Mouse (Mus musculus) induced T-regulatory cell, adult 2 months (primary cell): ENCODE data around the gene Psmd7.
"Not testable (repeated sequence)": the region's sequence is repeated elsewhere in the genome, so short reads cannot be mapped to it uniquely, and the experiment has no call there.

Source experiments
- DNase-seq: peaks from one replicate; pipeline ENCODE4 v3.0.0-alpha.2; 2012; ENCODE audit warnings: low read depth

The Psmd7 gene

GRCm38 (mm10) chr8:107587995-107588780 lies at the start of gene Psmd7:
Gene Psmd7, minus strand, starts transcription at chr8:107588464.
- peak; percentile 95 for DNase-seq

DNA sequence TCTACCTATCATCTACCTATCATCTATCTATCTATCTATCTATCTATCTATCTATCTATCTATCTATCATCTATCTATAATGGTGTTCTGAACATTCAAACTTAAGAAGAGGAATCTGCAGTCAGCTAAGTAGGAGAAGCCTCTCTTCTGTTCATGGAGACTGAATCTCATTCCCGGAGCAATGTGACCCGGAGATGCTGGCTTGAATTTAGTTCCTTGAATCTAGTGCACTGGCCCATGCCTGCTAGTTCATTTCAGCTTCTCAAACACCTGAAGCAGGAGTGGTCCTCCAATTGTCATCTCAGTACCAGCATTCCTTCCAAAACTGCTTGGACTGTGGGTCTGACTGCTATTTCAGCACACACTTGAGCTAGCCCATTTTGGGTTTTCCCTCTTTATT lies 45.5 kb upstream of the Psmd7 start:
- no peak for DNase-seq

- DNase-seq: no peak
Measured at GRCm38 (mm10) chr8:107629701-107630100, 41.4 kb upstream of the Psmd7 start.

GRCm38 (mm10) chr8:107628501-107629149 lies 40.4 kb upstream of the Psmd7 start:
- DNase-seq: no peak

GRCm38 (mm10) chr8:107627881-107628280 lies 39.6 kb upstream of the Psmd7 start:
- DNase-seq: no peak

DNA sequence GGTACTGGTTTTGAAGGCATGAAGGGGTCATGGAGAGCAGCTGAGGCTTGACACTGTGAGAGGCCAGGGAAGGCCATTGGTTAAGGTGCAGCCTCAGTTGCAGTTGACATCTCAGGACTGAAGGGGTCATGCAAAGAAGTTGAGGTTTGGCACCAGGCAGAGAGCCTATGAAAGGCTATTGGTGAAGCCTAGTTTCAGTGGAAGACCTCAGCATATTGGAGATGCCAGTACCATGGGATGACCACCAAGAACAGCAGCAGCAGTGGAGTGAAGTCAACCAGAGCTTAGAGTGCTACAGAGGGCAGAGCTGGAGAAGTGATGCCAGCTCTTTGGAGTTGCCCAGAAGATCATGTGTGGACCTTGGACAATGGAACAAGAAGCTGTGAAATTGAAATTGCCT lies 36.0 kb upstream of the Psmd7 start:
- DNase-seq: not testable (repeated sequence)

DNA sequence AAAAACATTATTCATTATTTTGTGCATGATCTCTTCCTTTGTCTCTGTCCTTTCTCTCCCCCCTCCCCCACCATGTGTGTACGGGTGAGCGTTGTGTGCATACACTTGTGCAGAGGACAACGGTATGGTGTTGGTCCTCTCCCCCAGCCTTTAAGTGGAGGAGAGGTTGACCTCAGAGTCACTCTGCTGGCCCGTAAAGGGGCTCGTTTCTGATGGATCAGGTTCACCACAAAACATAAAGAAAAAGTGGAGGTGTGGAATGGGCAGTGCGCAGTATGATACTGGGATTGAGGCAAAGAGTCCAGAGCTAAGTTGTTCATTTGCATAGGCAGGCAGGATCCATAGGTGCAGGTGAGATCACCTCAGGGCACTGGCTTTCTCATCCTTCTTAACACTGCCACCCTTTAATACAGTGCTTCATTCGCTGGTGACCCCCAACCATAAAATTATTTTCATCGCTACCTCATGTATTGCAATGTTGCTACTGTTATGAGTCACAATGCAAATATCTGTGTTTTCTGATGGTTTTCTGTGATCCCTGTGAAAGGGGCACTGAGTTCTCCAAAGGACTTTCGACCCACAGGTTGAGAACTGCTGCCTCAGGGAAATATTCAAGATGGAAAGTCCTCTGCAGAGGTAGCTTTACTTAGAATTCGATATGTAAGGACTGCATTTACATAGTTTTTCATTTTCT lies 33.8 kb upstream of the Psmd7 start:
- DNase-seq: peak; percentile 24

- DNase-seq: no peak
Measured at GRCm38 (mm10) chr8:107621136-107621535, 32.9 kb upstream of the Psmd7 start.

GRCm38 (mm10) chr8:107618499-107618898 lies 30.2 kb upstream of the Psmd7 start:
- no peak for DNase-seq

- DNase-seq: no peak
Measured at GRCm38 (mm10) chr8:107613411-107613810, 25.1 kb upstream of the Psmd7 start.

GRCm38 (mm10) chr8:107610845-107611244 lies 22.6 kb upstream of the Psmd7 start:
- DNase-seq: no peak

DNA sequence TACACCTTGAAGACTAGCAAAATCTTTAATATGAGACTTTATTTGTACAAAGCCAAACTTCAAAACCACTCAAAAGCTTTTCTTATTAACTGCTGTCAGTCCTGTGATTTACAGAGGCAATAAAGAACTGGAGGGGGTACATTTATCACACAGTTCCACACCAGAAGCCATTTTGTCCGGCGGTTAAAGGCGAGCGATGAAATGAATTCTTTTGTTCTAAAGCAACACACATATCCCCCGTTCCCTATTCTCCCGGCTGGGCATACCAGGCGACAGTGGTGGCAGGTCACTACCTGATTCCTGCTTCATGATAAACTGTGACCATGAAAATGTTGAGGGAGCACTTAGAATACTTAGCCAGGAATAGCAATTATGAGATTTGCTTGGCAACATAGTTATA lies 20.5 kb upstream of the Psmd7 start:
- DNase-seq: no peak

- peak; percentile 81 for DNase-seq
Measured at GRCm38 (mm10) chr8:107603026-107603425, 14.8 kb upstream of the Psmd7 start.

- DNase-seq: no peak
Measured at GRCm38 (mm10) chr8:107599691-107600090, 11.4 kb upstream of the Psmd7 start.

DNA sequence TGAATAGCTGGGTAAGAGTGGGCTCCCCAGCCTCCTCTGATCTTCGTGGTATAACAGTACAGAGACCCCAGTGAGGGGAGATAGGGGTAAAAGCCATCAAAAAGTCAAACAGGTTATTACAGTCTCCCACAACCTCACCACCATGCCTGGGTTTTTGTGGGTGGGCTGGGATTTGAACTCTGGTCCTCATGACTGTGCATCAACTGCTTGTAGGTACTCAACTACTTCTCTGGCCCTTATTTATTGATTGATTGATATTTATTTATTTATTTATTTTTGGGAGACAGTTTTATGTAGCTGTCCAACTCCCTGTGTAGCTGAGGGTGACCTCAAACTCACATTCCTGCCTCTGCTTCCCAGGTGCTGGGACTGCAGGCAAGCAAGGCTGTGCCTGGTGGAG lies 9.5 kb upstream of the Psmd7 start:
- no peak for DNase-seq

GRCm38 (mm10) chr8:107594817-107595216 lies 6.6 kb upstream of the Psmd7 start:
- DNase-seq: no peak

GRCm38 (mm10) chr8:107593967-107594729 lies 5.9 kb upstream of the Psmd7 start:
- no peak for DNase-seq

DNA sequence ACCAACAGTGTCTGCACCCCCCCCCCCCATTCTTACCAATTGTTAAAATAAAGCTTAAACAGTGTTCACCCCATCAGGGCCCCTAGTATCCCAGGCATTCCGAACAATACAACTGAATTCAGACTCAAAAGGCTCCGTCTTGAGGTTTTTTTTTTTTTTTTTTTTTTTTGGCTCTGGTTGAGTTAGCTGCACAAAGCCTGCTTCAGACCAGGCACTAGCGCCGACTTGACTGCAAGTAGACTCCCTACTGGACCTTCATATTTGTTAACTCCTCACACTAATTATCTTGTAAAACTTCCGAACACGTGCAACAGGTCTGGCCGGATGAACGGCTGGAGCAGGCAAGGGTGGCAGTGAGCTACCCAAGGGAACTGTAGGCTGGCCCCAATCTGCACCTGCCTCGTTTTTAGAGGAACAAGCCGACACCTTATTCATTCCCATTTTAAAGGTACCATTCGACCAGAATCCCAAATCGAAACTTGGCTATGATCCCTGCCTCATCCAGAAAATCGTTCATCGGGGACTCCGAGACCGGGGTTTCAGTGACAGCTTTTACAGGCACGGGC lies 752 bp downstream of the Psmd7 start:
- DNase-seq: no peak

GRCm38 (mm10) chr8:107582136-107582535 lies 6.1 kb downstream of the Psmd7 start:
- no peak for DNase-seq

DNA sequence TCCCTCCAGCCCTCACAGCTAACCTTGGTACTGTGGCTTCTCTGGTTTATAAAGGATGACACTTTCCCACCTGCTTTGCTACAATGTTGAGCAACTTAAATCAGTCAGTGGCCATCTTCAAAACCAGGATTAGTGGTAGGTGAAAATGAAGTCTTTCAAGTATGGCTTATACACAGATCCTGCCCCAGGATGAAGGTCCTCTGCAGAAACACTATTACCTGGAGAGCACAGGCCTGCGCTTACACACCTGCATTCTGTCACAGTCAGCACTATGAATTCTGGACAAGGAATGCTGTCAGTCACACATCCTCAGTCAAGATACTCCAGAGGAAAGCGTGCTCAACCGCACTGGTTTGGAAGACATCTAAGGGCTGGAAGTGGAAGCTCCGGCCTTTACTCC lies 6.7 kb downstream of the Psmd7 start:
- no peak for DNase-seq

DNA sequence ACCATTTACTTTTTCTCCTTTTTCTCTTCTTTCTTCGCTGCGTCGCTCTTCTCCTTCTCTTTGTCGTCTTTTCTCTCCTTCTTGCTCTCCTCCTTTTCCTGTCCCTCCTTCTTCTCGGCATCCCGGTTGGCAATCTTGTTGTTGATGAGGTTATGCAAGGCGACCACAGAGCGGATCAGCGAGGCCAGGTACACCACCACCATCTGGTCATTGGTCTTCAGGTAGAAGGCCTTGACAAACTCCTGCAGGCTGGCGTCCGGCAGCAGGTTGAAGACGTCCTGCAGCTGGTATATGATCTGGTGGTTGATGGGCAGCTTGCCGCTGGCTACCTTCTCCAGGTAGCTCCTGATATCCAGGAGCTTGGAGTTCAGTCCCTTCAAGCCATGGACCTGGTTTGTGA lies 7.4 kb downstream of the Psmd7 start:
- DNase-seq: no peak

DNA sequence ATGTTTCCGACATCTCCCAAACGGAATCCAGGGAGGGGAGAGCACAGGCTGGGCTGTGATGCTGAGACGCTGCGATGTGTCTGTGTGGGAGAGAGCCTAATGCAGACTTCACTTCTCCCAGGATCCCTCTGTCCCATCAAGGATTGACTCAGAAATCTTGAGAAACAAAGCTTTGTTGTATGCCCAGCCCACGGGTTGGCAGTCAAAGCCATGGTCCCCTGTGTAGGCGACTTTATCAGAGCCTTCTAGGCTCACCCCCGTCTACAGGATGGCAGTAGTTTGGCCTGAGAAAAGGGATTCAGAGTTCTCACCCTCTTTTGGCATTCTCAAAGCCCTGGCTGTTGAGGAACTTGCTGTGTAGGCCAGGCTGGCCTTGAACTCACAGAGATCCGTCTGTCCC lies 9.7 kb downstream of the Psmd7 start:
- no peak for DNase-seq
